Mouse (Mus musculus) hindbrain, embryonic 10.5 days (tissue): ENCODE results near the gene Dll1. TPM values are rescaled to one million over a fixed set of nuclear protein-coding genes. Genes with fewer than 3 reads are reported as not detected.
A peak's percentile ranks its signal among the peaks of the same experiment; 100 is the strongest.

Experiments
- DNase-seq: peaks from one replicate; pipeline ENCODE4 v3.0.0-alpha.2; 2017; ENCODE audit warnings: low spot score
- H3K27ac ChIP-seq: fragments of 300-500 bp; sonication (generic); 2 replicates; pipeline ENCODE4 v1.5.1; 2016; ENCODE audit warnings: mild to moderate bottlenecking, moderate library complexity
- H3K27me3 ChIP-seq: fragments of 300-500 bp; sonication (generic); 2 replicates; pipeline ENCODE4 v1.6.1; 2016; ENCODE audit warnings: mild to moderate bottlenecking; ENCODE audit not compliant: poor library complexity, insufficient read depth, severe bottlenecking
- H3K36me3 ChIP-seq: fragments of 300-500 bp; sonication (generic); 2 replicates; pipeline ENCODE4 v1.6.1; 2016; ENCODE audit warnings: mild to moderate bottlenecking, moderate library complexity
- H3K4me1 ChIP-seq: fragments of 300-500 bp; sonication (generic); replicated peaks from 2 replicates; pipeline ENCODE4 v1.6.1; 2016; ENCODE audit warnings: mild to moderate bottlenecking
- H3K4me3 ChIP-seq: fragments of 300-500 bp; sonication (generic); 2 replicates; pipeline ENCODE4 v1.5.1; 2016; ENCODE audit warnings: mild to moderate bottlenecking, moderate library complexity
- H3K9me3 ChIP-seq: fragments of 300-500 bp; sonication (generic); 2 replicates; pipeline ENCODE4 v1.6.1; 2016; ENCODE audit warnings: mild to moderate bottlenecking, moderate library complexity
- WGBS: fragments of 180-500 bp; shearing (Covaris S2); methylation state at CpG from one replicate; pipeline ENCODE4 v1.1.7; 2016; 5-methylcytosine and 5-hydroxymethylcytosine counted together
- polyA plus RNA-seq: library from polyadenylated mRNA; unstranded; fragments of >200 nt; fragmentation: Nextera tagmentation; extraction: Ambion mirVana; gene quantifications from 2 replicates; pipeline ENCODE4 v1.2.1, GENCODE M21; 2016

Dll1 gene
- polyA plus RNA-seq, 1 experiment from 2014 or later, result 90.9 TPM

DNA sequence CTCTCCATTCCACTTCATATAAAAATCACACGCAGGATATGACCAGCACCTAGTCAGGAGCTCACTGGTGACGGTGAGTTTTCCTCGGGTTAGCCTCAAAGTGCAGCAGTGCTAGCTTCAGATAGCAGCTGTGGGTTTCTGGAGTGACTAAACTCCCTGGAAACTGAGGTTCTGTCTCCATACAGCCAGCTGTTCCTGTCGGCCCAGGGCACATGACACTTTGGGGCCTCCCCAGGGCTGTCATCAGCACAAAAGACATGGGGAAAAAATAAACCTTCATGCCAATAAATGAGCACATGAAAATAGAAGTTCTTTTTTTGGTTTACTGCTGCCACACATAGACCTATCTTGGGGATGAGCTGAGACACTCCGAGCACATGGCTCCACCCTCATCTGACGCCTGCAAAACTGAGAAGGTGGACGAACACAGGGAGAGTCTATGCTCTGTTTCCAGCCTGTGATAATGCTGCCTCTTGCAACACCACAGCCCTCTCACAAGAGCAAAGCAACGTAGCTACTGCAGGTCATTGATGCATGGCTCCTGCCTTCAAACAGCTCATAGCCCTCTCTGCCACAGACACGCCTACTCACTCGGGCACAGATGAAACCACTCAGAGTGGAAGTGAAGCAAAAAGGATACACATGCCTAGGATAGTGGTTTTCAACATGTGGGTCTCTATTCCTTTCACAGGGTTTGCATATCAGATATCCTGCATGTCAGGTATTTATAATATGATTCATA, 23.6 kb downstream of the Dll1 start:
- no peak for DNase-seq
- Histone ChIP-seq H3K4me3 (no peak overlapping the region), H3K27ac (no peak overlapping the region), H3K4me1 (0 out of 2 replicates have a peak, but pooled peaks cover 6% of the 10 kb centered on the region), H3K27me3 (peaks cover 3% of the 10 kb centered on the region; the same call in 1 of the 2 replicates), H3K36me3 (no peaks in the 10 kb centered on the region), H3K9me3 (no peaks in the 10 kb centered on the region)
- WGBS, result 79% methylated on average over 10 of the region's 10 CpGs

DNA sequence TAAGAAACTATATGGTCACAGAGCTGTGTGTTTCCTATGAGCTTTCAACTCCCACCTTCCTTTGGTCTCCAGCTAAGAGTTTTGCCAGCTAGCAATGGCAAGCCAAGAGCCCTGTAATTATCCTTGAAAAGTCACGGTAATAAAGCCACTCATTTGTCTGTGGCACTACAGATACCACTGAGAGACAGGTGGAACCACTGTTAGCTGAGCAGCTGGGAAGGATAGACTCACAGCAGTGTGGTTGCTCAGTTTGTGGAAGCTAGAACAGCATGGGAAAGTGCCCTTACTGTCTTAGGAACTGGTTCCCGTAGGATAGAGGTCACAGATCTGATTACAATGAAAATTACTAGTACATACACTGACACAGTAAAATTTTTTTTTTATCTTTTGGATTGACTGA, 26.5 kb downstream of the Dll1 start:
- Histone ChIP-seq H3K4me1 (0 out of 2 replicates have a peak, but pooled peaks cover 6% of the 10 kb centered on the region), H3K27me3 (peaks cover 11% of the 10 kb centered on the region; the same call in 1 of the 2 replicates), H3K9me3 (no peaks in the 10 kb centered on the region), H3K4me3 (no peak overlapping the region), H3K27ac (no peak overlapping the region), H3K36me3 (no peaks in the 10 kb centered on the region)
- 84% methylated on average over 2 of the region's 2 CpGs for WGBS
- DNase-seq, result no peak

DNA sequence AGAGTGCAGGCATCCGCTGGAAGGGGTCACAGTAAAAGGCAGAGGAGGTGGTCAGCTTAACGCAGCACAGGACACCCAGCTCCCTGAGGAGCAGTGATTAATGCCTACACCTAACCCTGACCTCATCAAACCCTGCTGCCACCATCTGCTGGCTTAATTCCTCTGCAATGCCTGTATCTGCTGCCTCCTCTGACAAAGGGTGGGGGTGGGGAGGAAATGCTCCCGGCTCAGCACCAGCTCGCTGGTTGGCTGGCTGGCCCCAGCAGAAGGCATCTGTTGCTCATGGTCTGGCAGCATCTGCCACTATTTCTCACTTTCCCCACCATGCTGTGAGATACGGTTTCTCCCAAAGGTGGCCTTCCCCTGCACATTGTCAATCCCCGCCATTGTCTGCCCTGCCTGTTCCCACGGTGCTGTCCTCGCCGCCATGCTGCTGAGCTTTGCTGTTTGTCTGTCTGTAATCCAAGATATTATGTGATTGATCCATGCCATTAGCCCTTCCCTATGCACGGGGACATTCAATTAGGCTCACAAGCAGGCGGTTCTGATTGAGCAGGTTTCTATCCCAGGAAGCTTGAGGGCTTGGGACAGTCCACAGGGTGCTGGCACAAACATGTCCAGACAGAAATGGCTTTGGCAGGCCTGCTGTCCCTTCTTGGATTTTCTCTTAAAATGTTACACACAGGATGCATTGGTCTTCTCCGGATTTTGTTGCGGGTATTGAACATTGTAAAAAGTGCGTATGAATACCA, 33.4 kb downstream of the Dll1 start:
- WGBS, result 31% methylated on average over 14 of the region's 14 CpGs
- Histone ChIP-seq H3K9me3 (no peaks in the 10 kb centered on the region), H3K4me1 (peaks cover 21% of the 10 kb centered on the region), H3K4me3 (peak overlapping the region; percentile 9; the same call in 1 of the 2 replicates), H3K27ac (peak overlapping the region; percentile 77), H3K36me3 (no peaks in the 10 kb centered on the region), H3K27me3 (0 out of 2 replicates have a peak, but pooled peaks cover 11% of the 10 kb centered on the region)
- peak; percentile 82 for DNase-seq

DNA sequence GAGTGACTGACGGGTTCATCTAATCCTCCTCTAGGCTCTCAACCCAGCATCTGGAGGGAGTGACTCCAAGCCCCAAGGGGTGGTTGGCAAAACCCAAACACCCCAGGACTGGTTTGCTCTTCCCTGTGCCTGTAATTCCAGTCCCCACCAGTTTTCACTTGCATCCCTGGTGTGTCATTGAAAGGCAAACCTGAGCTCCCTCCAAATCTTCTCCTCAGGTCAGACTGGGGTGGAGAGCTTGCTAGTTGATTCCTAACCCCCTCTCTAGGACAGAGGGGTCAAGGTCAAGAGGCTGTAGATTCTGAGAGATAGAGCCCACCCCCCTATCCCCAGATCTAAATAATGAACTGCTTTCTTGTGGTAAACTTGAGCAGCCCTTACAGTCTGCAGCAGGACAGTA, 38.8 kb downstream of the Dll1 start:
- H3K27me3 ChIP-seq, result 0 out of 2 replicates have a peak, but pooled peaks cover 3% of the 10 kb centered on the region
- H3K27ac ChIP-seq, result no peak overlapping the region
- 86% methylated on average over 1 of the region's 1 CpGs for WGBS
- H3K4me1 ChIP-seq, result peaks cover 11% of the 10 kb centered on the region
- H3K4me3 ChIP-seq, result no peak overlapping the region
- peaks cover 4% of the 10 kb centered on the region; the same call in 1 of the 2 replicates for H3K9me3 ChIP-seq
- H3K36me3 ChIP-seq, result no peaks in the 10 kb centered on the region
- no peak for DNase-seq

DNA sequence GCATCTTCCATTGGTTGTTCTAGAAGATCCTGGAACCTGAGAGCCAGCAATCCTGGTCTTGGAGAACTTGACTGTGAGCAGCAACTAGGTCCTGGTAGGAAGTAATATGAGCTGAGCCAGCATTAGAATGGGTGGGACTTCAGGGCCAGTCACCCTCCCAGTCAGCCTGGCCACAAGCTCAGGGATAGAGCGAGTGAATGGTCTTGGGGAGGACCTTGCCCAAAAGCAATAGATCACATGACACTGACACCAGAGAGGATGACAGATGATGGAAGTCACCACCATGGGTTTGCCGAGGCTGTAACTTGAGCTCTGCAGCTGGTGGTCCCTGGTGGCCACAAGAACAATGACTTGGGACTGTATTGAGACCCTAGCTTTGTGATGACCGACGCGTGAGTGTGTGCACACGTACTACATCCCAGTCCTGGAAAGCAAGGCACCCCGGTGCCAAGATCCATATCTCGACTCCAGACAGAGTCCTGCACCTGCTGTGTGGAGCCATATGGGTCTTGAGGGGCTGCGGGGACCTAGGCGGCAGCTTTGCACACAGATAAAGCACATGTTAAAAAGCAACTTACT, 46.8 kb downstream of the Dll1 start:
- WGBS, result 72% methylated on average over 10 of the region's 10 CpGs
- no peak for DNase-seq

DNA sequence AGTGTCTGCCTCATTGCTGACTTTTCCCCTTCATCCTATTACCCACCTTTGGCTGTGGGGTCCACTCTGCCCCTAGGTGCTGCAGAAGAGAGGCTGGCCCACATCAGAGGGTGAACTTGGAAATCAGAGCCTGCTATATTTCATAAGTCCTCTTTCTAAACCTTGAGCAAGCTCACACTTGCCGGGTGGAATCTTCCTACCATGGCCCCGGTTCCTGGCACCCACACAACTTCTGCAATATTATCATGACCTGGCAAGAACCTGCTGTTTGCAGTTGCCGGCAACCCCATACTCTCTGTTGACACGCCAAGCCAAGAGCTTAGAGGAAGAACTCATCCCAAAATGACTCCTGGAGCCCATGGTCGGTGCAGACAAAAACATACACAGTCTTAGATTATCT, 49.6 kb downstream of the Dll1 start:
- no peak for DNase-seq
- H3K27me3 ChIP-seq, result no peaks in the 10 kb centered on the region; the same call in 1 of the 2 replicates

More for the DNA sequence above, 46.8 kb downstream of the Dll1 start:
- no peaks in the 10 kb centered on the region for H3K36me3 ChIP-seq
- H3K4me1 ChIP-seq, result peaks cover 8% of the 10 kb centered on the region
- H3K9me3 ChIP-seq, result no peaks in the 10 kb centered on the region
- no peak overlapping the region for H3K4me3 ChIP-seq
- H3K27me3 ChIP-seq, result no peaks in the 10 kb centered on the region; the same call in 1 of the 2 replicates
- H3K27ac ChIP-seq, result no peak overlapping the region

DNA sequence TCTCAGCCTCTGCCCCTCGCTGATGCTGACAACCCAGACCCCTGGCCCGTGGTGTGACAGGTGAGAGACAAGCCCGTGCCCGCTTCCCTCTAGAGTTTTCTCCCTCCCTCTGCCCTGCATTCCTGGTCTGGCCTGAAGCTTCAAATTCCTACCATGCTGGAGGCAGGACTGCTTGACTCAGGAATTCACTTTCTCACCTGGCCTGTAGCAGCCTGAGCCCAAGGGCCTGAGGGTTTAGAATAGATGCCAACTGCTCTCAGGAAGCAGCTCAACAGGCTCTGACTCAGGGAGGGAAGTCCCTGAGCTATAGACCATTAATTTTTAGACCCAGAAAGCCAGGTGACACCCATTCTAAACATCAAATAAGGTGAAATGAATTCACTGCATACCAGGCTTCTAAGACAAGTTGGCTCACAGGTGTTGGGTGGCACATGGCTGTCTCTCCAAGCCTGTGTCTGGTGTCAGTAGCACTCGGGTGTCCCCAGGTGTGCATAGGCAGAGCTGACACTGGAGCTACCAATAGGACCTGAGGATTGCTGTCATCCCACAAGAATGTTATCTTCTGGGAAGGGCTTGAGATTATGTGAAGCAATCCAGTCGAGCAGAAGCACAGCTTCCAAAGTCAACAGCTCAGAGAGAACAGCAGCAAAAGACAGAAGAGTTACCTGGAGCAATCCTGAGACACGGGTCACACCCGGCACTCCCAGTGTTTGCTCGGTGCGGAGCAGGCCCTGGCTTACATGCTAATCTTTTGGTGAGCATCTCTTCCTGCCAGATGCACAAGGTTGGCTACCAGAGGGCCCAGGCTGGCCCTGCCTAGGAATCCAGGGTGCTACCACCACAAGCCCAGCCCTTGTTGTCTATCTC, 50.5 kb downstream of the Dll1 start:
- no peak for DNase-seq
- Histone ChIP-seq H3K9me3 (no peaks in the 10 kb centered on the region), H3K4me3 (no peak overlapping the region), H3K36me3 (no peaks in the 10 kb centered on the region), H3K27me3 (no peaks in the 10 kb centered on the region; the same call in 1 of the 2 replicates), H3K27ac (no peak overlapping the region), H3K4me1 (peaks cover 5% of the 10 kb centered on the region)
- WGBS, result 83% methylated on average over 10 of the region's 10 CpGs

More for the DNA sequence above, 49.6 kb downstream of the Dll1 start:
- Histone ChIP-seq H3K4me1 (peaks cover 5% of the 10 kb centered on the region), H3K27ac (no peak overlapping the region), H3K4me3 (no peak overlapping the region), H3K36me3 (no peaks in the 10 kb centered on the region), H3K9me3 (no peaks in the 10 kb centered on the region)
- 88% methylated on average over 5 of the region's 5 CpGs for WGBS

DNA sequence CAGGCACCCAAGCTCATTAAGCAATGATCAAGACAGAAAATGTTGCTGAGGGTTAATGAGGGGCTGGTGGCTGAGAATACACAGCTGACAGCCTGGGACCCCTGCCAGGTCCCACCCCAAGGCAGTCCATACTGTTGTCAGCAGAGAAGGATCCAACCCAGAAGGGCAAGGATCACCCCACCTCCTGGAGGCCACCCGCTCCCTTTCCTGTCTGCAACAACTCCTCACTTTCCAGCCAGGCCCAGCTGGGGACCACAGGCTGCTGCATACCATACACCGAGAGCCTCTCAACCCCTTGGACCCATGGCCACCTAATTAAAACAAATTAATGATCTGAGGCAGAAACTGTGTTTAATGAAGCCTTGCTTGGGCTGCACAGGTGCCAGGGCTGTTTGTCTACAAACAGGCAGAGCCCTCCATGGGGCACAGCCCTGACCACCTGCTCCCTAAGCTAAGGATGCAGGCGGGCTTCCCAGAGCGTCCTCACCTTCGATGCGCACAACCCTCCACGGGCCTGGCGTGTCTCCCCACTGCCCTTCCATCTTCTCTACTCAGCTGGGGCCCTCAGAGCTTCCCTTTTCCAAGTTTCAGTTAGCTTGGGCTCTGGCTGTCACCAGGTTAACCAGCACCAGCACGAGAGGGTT, 53.4 kb downstream of the Dll1 start:
- Histone ChIP-seq H3K4me3 (no peak overlapping the region), H3K4me1 (peaks cover 2% of the 10 kb centered on the region), H3K9me3 (no peaks in the 10 kb centered on the region), H3K27ac (no peak overlapping the region), H3K27me3 (no peaks in the 10 kb centered on the region; the same call in 1 of the 2 replicates), H3K36me3 (no peaks in the 10 kb centered on the region)
- WGBS, result 75% methylated on average over 9 of the region's 9 CpGs
- DNase-seq, result no peak

Other genes with a start within 250 kb of the Dll1 start
- 28.0 and 30.7 TPM in 2 replicates for gene Fam120b, start 19.3 kb upstream of the Dll1 start, polyA plus RNA-seq
- 291 TPM in 2 replicates for gene Psmb1, start 122.9 kb upstream of the Dll1 start, polyA plus RNA-seq
- gene Tbp, start 123.0 kb upstream of the Dll1 start, polyA plus RNA-seq, result 62.1 and 64.2 TPM in 2 replicates
- 49.8 and 51.1 TPM in 2 replicates for gene Pdcd2, start 150.4 kb upstream of the Dll1 start, polyA plus RNA-seq
- gene Prdm9, start 187.5 kb upstream of the Dll1 start, polyA plus RNA-seq, result 2.3 and 3.2 TPM in 2 replicates